Comparison of ENCODE assay signal across 8 mouse cellular contexts in genomic region chr13:55513828-55514227, GRCm38 (mm10). TPM values are rescaled to one million over a fixed set of nuclear protein-coding genes. Genes with fewer than 3 reads are reported as not detected.
DNase-seq lines count a peak whose midpoint lies in the region; ATAC-seq and TF ChIP-seq lines count a peak whose summit lies in the region.

No protein-coding gene starts in this region.

- H3K9ac ChIP-seq in heart, postnatal 0 days (replicated peaks; ENCODE audit: low read depth, low read length): no peak overlapping the region
- H3K9ac ChIP-seq in liver, embryonic 16.5 days (ENCODE audit: low read depth, low read length): no peak overlapping the region

- intact Hi-C loops in heart, postnatal 10 days (cut with DNase I): loop anchor here (1.0 to 2.0 kb wide), 3 partner anchors 35 to 93 kb away; no protein-coding TSS in a partner anchor

- peaks cover 23% of the 10 kb centered on the region for H3K27me3 ChIP-seq in E14TG2a.4 (ENCODE audit: insufficient read depth, low read length)
- H3K27me3 ChIP-seq in heart, postnatal 0 days (ENCODE audit: control insufficient read depth, insufficient read depth, low read length): peaks cover 35% of the 10 kb centered on the region
- H3K27me3 ChIP-seq in liver, embryonic 16.5 days (ENCODE audit: control insufficient read depth, insufficient read depth, low read depth, low read length): no peaks in the 10 kb centered on the region

- WGBS in heart, postnatal 0 days: 33% methylated on average over 9 of the region's 9 CpGs
- WGBS in liver, embryonic 16.5 days (ENCODE audit: insufficient replicate concordance): 30% methylated on average over 9 of the region's 9 CpGs

- no peak for TF ChIP-seq CTCF in E14TG2a.4 (conservative IDR thresholded peaks at IDR 0.05; ENCODE audit: low read length)
- no peak for TF ChIP-seq CTCF in heart, postnatal 0 days (IDR thresholded peaks at IDR 0.05; ENCODE audit: low read depth)

- H3K27ac ChIP-seq in heart, postnatal 0 days (ENCODE audit: low read depth): no peak overlapping the region
- no peak overlapping the region for H3K27ac ChIP-seq in liver, embryonic 16.5 days (ENCODE audit: low read length)

- peaks cover 50% of the 10 kb centered on the region for H3K4me1 ChIP-seq in E14TG2a.4 (replicated peaks; ENCODE audit: low read depth, low read length)
- peaks cover 27% of the 10 kb centered on the region for H3K4me1 ChIP-seq in heart, postnatal 0 days (ENCODE audit: control insufficient read depth, insufficient read depth)
- H3K4me1 ChIP-seq in liver, embryonic 16.5 days (ENCODE audit: control insufficient read depth, low read depth, low read length): peaks cover 27% of the 10 kb centered on the region

- H3K4me3 ChIP-seq in E14TG2a.4 (replicated peaks; ENCODE audit: low read length): peak overlapping the region; percentile 91
- H3K4me3 ChIP-seq in heart, postnatal 0 days (ENCODE audit: low read depth, low read length): peak overlapping the region; percentile 88
- peak overlapping the region; percentile 69; the same call in 1 of the 2 replicates for H3K4me3 ChIP-seq in liver, embryonic 16.5 days (ENCODE audit: low read depth, low read length)

- peak overlapping the region; percentile 84 for H3K4me2 ChIP-seq in heart, postnatal 0 days (ENCODE audit: low read depth, low read length)
- H3K4me2 ChIP-seq in liver, embryonic 16.5 days (ENCODE audit: low read depth, low read length): peak overlapping the region; percentile 94

- no peak for TF ChIP-seq EP300 in heart, postnatal 0 days (IDR thresholded peaks at IDR 0.05; ENCODE audit: low read depth)

- no peak for ATAC-seq in heart, postnatal 0 days (ENCODE audit: insufficient read depth, low read depth)
- no peak for ATAC-seq in liver, embryonic 16.5 days (ENCODE audit: low read depth)

- peaks cover 14% of the 10 kb centered on the region for H3K36me3 ChIP-seq in E14TG2a.4 (ENCODE audit: insufficient read depth, low read length)
- H3K36me3 ChIP-seq in heart, postnatal 0 days (replicated peaks; ENCODE audit: control insufficient read depth, insufficient read depth, low read length): peaks cover 16% of the 10 kb centered on the region
- no peaks in the 10 kb centered on the region for H3K36me3 ChIP-seq in liver, embryonic 16.5 days (ENCODE audit: control insufficient read depth, insufficient read depth)

- DNase-seq in heart, adult 11 months: peak; percentile 93
- no peak for DNase-seq in heart, postnatal 10 days
- DNase-seq in heart, postnatal 0 days (ENCODE audit: low spot score): no peak
- no peak for DNase-seq in embryo, embryonic 10 days (ENCODE audit: low spot score)
- DNase-seq in cerebellum, postnatal 36 days: no peak
- DNase-seq in spleen, postnatal 14 days (ENCODE audit: low spot score in 2 of 2): no peak

- no peaks in the 10 kb centered on the region for H3K9me3 ChIP-seq in E14TG2a.4 (ENCODE audit: low read length)
- no peaks in the 10 kb centered on the region for H3K9me3 ChIP-seq in heart, postnatal 0 days (replicated peaks; ENCODE audit: control insufficient read depth, low read length)
- H3K9me3 ChIP-seq in liver, embryonic 16.5 days (replicated peaks; ENCODE audit: control insufficient read depth, low read length): no peaks in the 10 kb centered on the region

RNA-seq across cellular contexts. Expression of gene Pdlim7, which starts 0.4 kb away (rescaled TPM):
- 10 to 100 TPM; 63.6 to 74.2 TPM for total RNA-seq in heart, postnatal 10 days (2021)
- total RNA-seq in heart, postnatal 0 days (2014; rRNA removed; ENCODE audit: low replicate concordance): 134 and 186 TPM in 2 replicates
- 190 and 210 TPM in 2 replicates for polyA plus RNA-seq in heart, postnatal 0 days (2015; fragmentation: Nextera tagmentation; extraction: Ambion mirVana)
- polyA plus RNA-seq in liver, embryonic 16.5 days (2015; fragmentation: Nextera tagmentation; extraction: Ambion mirVana): 24.4 and 27.9 TPM in 2 replicates

RNA-seq across cellular contexts. Expression of gene Dok3, which starts 15.3 kb away (rescaled TPM):
- total RNA-seq in heart, postnatal 10 days (2021): 1 to 10 TPM; 1.7 to 1.8 TPM
- total RNA-seq in heart, postnatal 0 days (2014; rRNA removed; ENCODE audit: low replicate concordance): 2.7 and 2.8 TPM in 2 replicates
- 0.95 and 1.4 TPM in 2 replicates for polyA plus RNA-seq in heart, postnatal 0 days (2015; fragmentation: Nextera tagmentation; extraction: Ambion mirVana)
- polyA plus RNA-seq in liver, embryonic 16.5 days (2015; fragmentation: Nextera tagmentation; extraction: Ambion mirVana): 9.3 and 10.9 TPM in 2 replicates

RNA-seq across cellular contexts. Expression of gene Ddx41, which starts 22.6 kb away (rescaled TPM):
- total RNA-seq in heart, postnatal 10 days (2021): 10 to 100 TPM; 17.5 to 18.2 TPM
- total RNA-seq in heart, postnatal 0 days (2014; rRNA removed; ENCODE audit: low replicate concordance): 25.3 and 30.4 TPM in 2 replicates
- 16.3 and 17.3 TPM in 2 replicates for polyA plus RNA-seq in heart, postnatal 0 days (2015; fragmentation: Nextera tagmentation; extraction: Ambion mirVana)
- polyA plus RNA-seq in liver, embryonic 16.5 days (2015; fragmentation: Nextera tagmentation; extraction: Ambion mirVana): 20.9 and 22.0 TPM in 2 replicates

RNA-seq across cellular contexts. Expression of gene Dbn1, which starts 25.9 kb away (rescaled TPM):
- 10 to 100 TPM; 53.7 to 58.2 TPM for total RNA-seq in heart, postnatal 10 days (2021)
- 38.5 and 46.0 TPM in 2 replicates for total RNA-seq in heart, postnatal 0 days (2014; rRNA removed; ENCODE audit: low replicate concordance)
- 30.2 and 30.9 TPM in 2 replicates for polyA plus RNA-seq in heart, postnatal 0 days (2015; fragmentation: Nextera tagmentation; extraction: Ambion mirVana)
- polyA plus RNA-seq in liver, embryonic 16.5 days (2015; fragmentation: Nextera tagmentation; extraction: Ambion mirVana): 6.1 and 7.7 TPM in 2 replicates

RNA-seq across cellular contexts. Expression of gene Prr7, which starts 49.8 kb away (rescaled TPM):
- 1 to 10 TPM; 1.7 to 1.8 TPM for total RNA-seq in heart, postnatal 10 days (2021)
- total RNA-seq in heart, postnatal 0 days (2014; rRNA removed; ENCODE audit: low replicate concordance): 3.6 and 8.2 TPM in 2 replicates
- 0.08 TPM in 1 of 2 replicates, not detected in the other for polyA plus RNA-seq in heart, postnatal 0 days (2015; fragmentation: Nextera tagmentation; extraction: Ambion mirVana)
- not detected in 2 replicates for polyA plus RNA-seq in liver, embryonic 16.5 days (2015; fragmentation: Nextera tagmentation; extraction: Ambion mirVana)
